31 mouse cellular contexts compared by ENCODE assay signal in genomic region chr2:29752397-29752796, GRCm38 (mm10). TPM values are rescaled to one million over a fixed set of nuclear protein-coding genes. Genes with fewer than 3 reads are reported as not detected.
DNase-seq lines count a peak whose midpoint lies in the region; ATAC-seq and TF ChIP-seq lines count a peak whose summit lies in the region.
"Had no signal": no experiment of that assay in that cellular context is flagged by ENCODE, and none has a peak within 500 bp of the region (broad histone marks: within the 10 kb centered on the region; RNA-seq: fewer than 3 reads in every experiment).

No protein-coding gene starts in this region.

- in situ Hi-C loops in ES-E14 (cut with MboI; ENCODE audit: low sequenced_read_pairs in 2 of 2, unreplicated experiment in 2 of 2), result no loop called here

- no peak for DNase-seq in kidney, postnatal 4 days
- DNase-seq in ES-E14 (ENCODE audit: low read depth, low spot score), result no peak
- peak; percentile 63 for DNase-seq in ZHBTc4 (ENCODE audit: low read depth, low spot score)
- DNase-seq in left cerebral cortex, postnatal 36 days (ENCODE audit: low spot score in 2 of 2), result no peak
- DNase-seq in layer of hippocampus, adult 8-10 months (ENCODE audit: low spot score in 2 of 2), result no peak
- DNase-seq in adrenal gland, postnatal 25 days, result no peak
- DNase-seq: adrenal gland, adult 2 months; adrenal gland, postnatal 10 days; adrenal gland, postnatal 36 days; B cell, adult 2 months; cerebellum, adult 18-20 months; cerebellum, adult 8-10 months; cerebellum, adult 9-11 months; cerebellum, postnatal 14 days; cerebellum, postnatal 36 days; embryo, embryonic 11 days had no signal

- H3K27me3 ChIP-seq in kidney, embryonic 15.5 days, result peaks cover 52% of the 10 kb centered on the region
- peaks cover 37% of the 10 kb centered on the region for H3K27me3 ChIP-seq in E14TG2a.4 (ENCODE audit: insufficient read depth, low read length)

- TF ChIP-seq CTCF in E14TG2a.4 (conservative IDR thresholded peaks at IDR 0.05; ENCODE audit: low read length), result no peak

- intact Hi-C loops in left cerebral cortex, postnatal 36 days (cut with DNase I), result no loop called here

- ATAC-seq in kidney, embryonic 15.5 days (replicated peaks; ENCODE audit: low FRiP score), result no peak
- ATAC-seq: CD4-positive, CD25-positive, alpha-beta regulatory T cell, adult 4 months; forebrain, embryonic 14.5 days; forebrain, embryonic 16.5 days had no signal

- H3K9ac ChIP-seq in kidney, embryonic 15.5 days, result no peak overlapping the region
- H3K9ac ChIP-seq in ES-E14 (ENCODE audit: insufficient read depth, low read depth, low read length, poor library complexity, severe bottlenecking), result no peak overlapping the region
- H3K9ac ChIP-seq: embryonic facial prominence, embryonic 13.5 days; embryonic facial prominence, embryonic 15.5 days; forebrain, embryonic 12.5 days had no signal

- peaks cover 21% of the 10 kb centered on the region for H3K4me1 ChIP-seq in kidney, embryonic 15.5 days
- peaks cover 43% of the 10 kb centered on the region for H3K4me1 ChIP-seq in E14TG2a.4 (replicated peaks; ENCODE audit: low read depth, low read length)
- H3K4me1 ChIP-seq in ES-E14 (ENCODE audit: control insufficient read depth in 2 of 2, insufficient read depth in 2 of 2, low read length in 2 of 2, poor library complexity in 1 of 2), result peaks cover 0 to 7% of the 10 kb centered on the region in 2 experiments; a peak in 1 of 4 replicates

- H3K36me3 ChIP-seq in kidney, embryonic 15.5 days, result no peaks in the 10 kb centered on the region
- H3K36me3 ChIP-seq in E14TG2a.4 (ENCODE audit: insufficient read depth, low read length) (no peaks in the 10 kb centered on the region), ES-E14 (ENCODE audit: control insufficient read depth, insufficient read depth, low read length, poor library complexity, severe bottlenecking) (no peaks in the 10 kb centered on the region)
- H3K36me3 ChIP-seq: embryonic facial prominence, embryonic 13.5 days; embryonic facial prominence, embryonic 15.5 days; forebrain, embryonic 10.5 days; forebrain, embryonic 12.5 days had no signal

- 97% methylated on average over 5 of the region's 5 CpGs for WGBS in kidney, embryonic 15.5 days

- peak overlapping the region; percentile 76; the same call in 1 of the 2 replicates for H3K27ac ChIP-seq in kidney, embryonic 15.5 days
- no peak overlapping the region for H3K27ac ChIP-seq in ES-E14 (ENCODE audit: insufficient read depth, low read depth, low read length, poor library complexity, severe bottlenecking)
- H3K27ac ChIP-seq: embryonic facial prominence, embryonic 13.5 days; embryonic facial prominence, embryonic 15.5 days; forebrain, embryonic 10.5 days; forebrain, embryonic 12.5 days had no signal

- no peaks in the 10 kb centered on the region for H3K9me3 ChIP-seq in kidney, embryonic 15.5 days (replicated peaks)
- peaks cover 6% of the 10 kb centered on the region; the same call in 1 of the 2 replicates for H3K9me3 ChIP-seq in E14TG2a.4 (ENCODE audit: low read length)
- no peaks in the 10 kb centered on the region for H3K9me3 ChIP-seq in ES-E14 (ENCODE audit: control insufficient read depth, insufficient read depth, low read depth, low read length)
- H3K9me3 ChIP-seq: embryonic facial prominence, embryonic 13.5 days; embryonic facial prominence, embryonic 15.5 days had no signal

- H3K4me2 ChIP-seq in kidney, embryonic 15.5 days, result no peak overlapping the region

- no peak overlapping the region for H3K4me3 ChIP-seq in kidney, embryonic 15.5 days (replicated peaks)
- H3K4me3 ChIP-seq in E14TG2a.4 (replicated peaks; ENCODE audit: low read length) (0 out of 2 replicates have a peak overlapping the region, but pooled peaks have one; percentile 75), ES-E14 (ENCODE audit: insufficient read depth in 1 of 2, low read depth in 1 of 2, low read length in 2 of 2, poor library complexity in 1 of 2, severe bottlenecking in 1 of 2) (no peak overlapping the region)
- H3K4me3 ChIP-seq: embryonic facial prominence, embryonic 15.5 days; erythroblast, embryonic 14.5 days had no signal

TF ChIP-seq in ES-E14, 5 proteins besides CTCF, POLR2A, EP300 and RAD21:
- no peak for TF ChIP-seq ZC3H11A (IDR thresholded peaks at IDR 0.05; ENCODE audit: borderline replicate concordance, low read depth, low read length)
- TF ChIP-seq ZNF384 (IDR thresholded peaks at IDR 0.05; ENCODE audit: low read depth, low read length), result peak; percentile 85
- no peak for TF ChIP-seq CHD2 (IDR thresholded peaks at IDR 0.05; ENCODE audit: low read depth, low read length)

RNA-seq across cellular contexts. Expression of gene Gm13420, which starts 0.9 kb away (rescaled TPM):
- 1.8 and 2.0 TPM in 2 replicates for polyA plus RNA-seq in kidney, embryonic 15.5 days (2015; fragmentation: Nextera tagmentation; extraction: Ambion mirVana)
- total RNA-seq in ES-E14 (2012; rRNA removed), result 0.27 and 0.42 TPM in 2 replicates
- total RNA-seq in left cerebral cortex, postnatal 36 days (2021), result 1 to 10 TPM; 1.9 to 2.3 TPM
- 1 to 10 TPM in 2 of 4 experiments, under 1 TPM in 2; 0.59 to 1.4 (median 1.0) TPM for total RNA-seq in layer of hippocampus, adult 8-10 months (2022)
- not detected in 2 replicates for total RNA-seq in adrenal gland, postnatal 25 days (2021)
- total RNA-seq: adrenal gland, adult 2 months; adrenal gland, postnatal 36 days; CH12.LX; common myeloid progenitor, adult 5-6 weeks; MEL had no signal
- polyA plus RNA-seq: adrenal gland, adult 2 months; embryonic facial prominence, embryonic 13.5 days; embryonic facial prominence, embryonic 15.5 days; erythroblast, embryonic 14.5 days; forebrain, embryonic 10.5 days; forebrain, embryonic 12.5 days; forebrain, embryonic 14.5 days; forebrain, embryonic 16.5 days had no signal

RNA-seq across cellular contexts. Expression of gene Gm13547, which starts 6.7 kb away (rescaled TPM):
- polyA plus RNA-seq in kidney, embryonic 15.5 days (2015; fragmentation: Nextera tagmentation; extraction: Ambion mirVana), result 0.28 TPM in 1 of 2 replicates, not detected in the other
- total RNA-seq in ES-E14 (2012; rRNA removed), result not detected in 2 replicates
- total RNA-seq in left cerebral cortex, postnatal 36 days (2021), result under 1 TPM in 1 of 2 experiments, not detected in 1; 0.54 TPM
- total RNA-seq in layer of hippocampus, adult 8-10 months (2022), result under 1 TPM in 1 of 4 experiments, not detected in 3; 0.56 TPM
- total RNA-seq in adrenal gland, postnatal 25 days (2021), result not detected in 2 replicates
- total RNA-seq: adrenal gland, adult 2 months; adrenal gland, postnatal 10 days; adrenal gland, postnatal 36 days; CH12.LX; common myeloid progenitor, adult 5-6 weeks; MEL had no signal
- polyA plus RNA-seq: adrenal gland, adult 2 months; CD4-positive, CD25-positive, alpha-beta regulatory T cell, adult 4 months; embryonic facial prominence, embryonic 11.5 days; embryonic facial prominence, embryonic 13.5 days; embryonic facial prominence, embryonic 15.5 days; erythroblast, embryonic 14.5 days; forebrain, embryonic 10.5 days; forebrain, embryonic 12.5 days; forebrain, embryonic 14.5 days; frontal cortex, adult 2 months had no signal

RNA-seq across cellular contexts. Expression of gene Coq4, which starts 34.9 kb away (rescaled TPM):
- polyA plus RNA-seq in kidney, embryonic 15.5 days (2015; fragmentation: Nextera tagmentation; extraction: Ambion mirVana), result 40.9 and 41.8 TPM in 2 replicates
- total RNA-seq in ES-E14 (2012; rRNA removed), result 18.3 and 30.4 TPM in 2 replicates
- 10 to 100 TPM; 29.1 to 32.9 TPM for total RNA-seq in left cerebral cortex, postnatal 36 days (2021)
- total RNA-seq in layer of hippocampus, adult 8-10 months (2022), result 10 to 100 TPM; 24.7 to 31.2 (median 28.6) TPM
- 19.7 and 23.0 TPM in 2 replicates for total RNA-seq in adrenal gland, postnatal 25 days (2021)

RNA-seq across cellular contexts. Expression of gene Trub2, which starts 35.9 kb away (rescaled TPM):
- 37.6 and 41.8 TPM in 2 replicates for polyA plus RNA-seq in kidney, embryonic 15.5 days (2015; fragmentation: Nextera tagmentation; extraction: Ambion mirVana)
- 78.5 and 108 TPM in 2 replicates for total RNA-seq in ES-E14 (2012; rRNA removed)
- total RNA-seq in left cerebral cortex, postnatal 36 days (2021), result 10 to 100 TPM; 46.6 to 52.1 TPM
- total RNA-seq in layer of hippocampus, adult 8-10 months (2022), result 10 to 100 TPM; 39.3 to 53.1 (median 51.4) TPM
- 29.8 and 42.5 TPM in 2 replicates for total RNA-seq in adrenal gland, postnatal 25 days (2021)

RNA-seq across cellular contexts. Expression of gene Slc27a4, which starts 50.0 kb away (rescaled TPM):
- polyA plus RNA-seq in kidney, embryonic 15.5 days (2015; fragmentation: Nextera tagmentation; extraction: Ambion mirVana), result 15.6 and 16.4 TPM in 2 replicates
- total RNA-seq in ES-E14 (2012; rRNA removed), result 38.9 and 47.7 TPM in 2 replicates
- 10 to 100 TPM; 75.9 to 81.6 TPM for total RNA-seq in left cerebral cortex, postnatal 36 days (2021)
- total RNA-seq in layer of hippocampus, adult 8-10 months (2022), result 10 to 100 TPM; 65.4 to 69.0 (median 67.5) TPM
- total RNA-seq in adrenal gland, postnatal 25 days (2021), result 40.9 and 42.2 TPM in 2 replicates
